Mouse (Mus musculus) kidney, adult 2 months (tissue): Measurements from ENCODE around the gene Gabrr3.

ENCODE experiments used
- CTCF ChIP-seq: fragments of 200-500 bp; conservative IDR thresholded peaks from 2 replicates; pipeline ENCODE4 v1.5.1; 2011; ENCODE audit warnings: low read depth, mild to moderate bottlenecking, control low read depth, low read length, moderate library complexity, mixed read lengths; ENCODE audit not compliant: insufficient read depth, insufficient read length
- POLR2A ChIP-seq: fragments of 200-500 bp; IDR thresholded peaks from one replicate; pipeline ENCODE4 v1.6.1; 2011; ENCODE audit warnings: low read depth, low read length, control low read depth

GRCm38 (mm10) chr16:59407032-59407431, at the start of gene Gabrr3:
- TF ChIP-seq POLR2A = no peak
- TF ChIP-seq CTCF = no peak
